Mouse (Mus musculus) liver, postnatal 0 days (tissue): Measurements from ENCODE around the gene Ptpn14.

Source experiments
- CTCF ChIP-seq: sonication (generic); IDR thresholded peaks from 2 replicates; pipeline ENCODE4 v1.5.1; 2016; ENCODE audit warnings: antibody characterized with exemption, low read depth
- EP300 ChIP-seq: IDR thresholded peaks from 2 replicates; pipeline ENCODE4 v1.6.1; 2016; ENCODE audit warnings: antibody characterized with exemption, low read depth, mild to moderate bottlenecking

GRCm38 (mm10) chr1:189883531-189884170 lies 155.6 kb downstream of the Ptpn14 start:
- TF ChIP-seq CTCF: peak; percentile 62
- no peak for TF ChIP-seq EP300
